Mouse (Mus musculus) embryo, embryonic 10.5 days (tissue): ENCODE measurements at regions not wholly inside any gene's neighbourhood (a gene's known extent, or its start where the extent isn't known, plus 50 kb on each side); places are given as distances from the start of the nearest gene placed in this dataset.

ENCODE experiments used
- DNase-seq: peaks from one replicate; pipeline ENCODE4 v3.0.0-alpha.2; 2015; ENCODE audit warnings: low spot score

DNA sequence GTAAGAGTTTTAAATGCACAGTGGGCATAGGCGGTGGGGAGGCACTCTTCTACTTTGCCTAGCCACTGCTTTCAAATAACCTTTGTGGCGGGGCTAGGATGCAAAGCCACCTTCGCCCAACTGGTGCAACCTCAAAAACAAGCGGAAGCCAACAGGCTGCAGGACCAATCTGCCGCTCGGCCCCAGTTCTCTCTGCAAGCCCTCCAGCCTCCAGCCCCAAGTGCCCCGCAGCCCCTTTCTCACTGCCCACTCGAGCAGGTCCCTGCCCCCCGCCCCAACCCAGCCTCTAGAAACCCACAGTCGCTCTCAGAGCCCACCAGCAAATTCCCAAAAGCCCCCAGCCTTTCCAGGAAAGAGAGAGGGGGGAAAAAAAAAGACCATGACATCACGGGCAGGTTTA, 89.6 kb upstream of the Ssbp2 start:
- peak; percentile 66 for DNase-seq

DNA sequence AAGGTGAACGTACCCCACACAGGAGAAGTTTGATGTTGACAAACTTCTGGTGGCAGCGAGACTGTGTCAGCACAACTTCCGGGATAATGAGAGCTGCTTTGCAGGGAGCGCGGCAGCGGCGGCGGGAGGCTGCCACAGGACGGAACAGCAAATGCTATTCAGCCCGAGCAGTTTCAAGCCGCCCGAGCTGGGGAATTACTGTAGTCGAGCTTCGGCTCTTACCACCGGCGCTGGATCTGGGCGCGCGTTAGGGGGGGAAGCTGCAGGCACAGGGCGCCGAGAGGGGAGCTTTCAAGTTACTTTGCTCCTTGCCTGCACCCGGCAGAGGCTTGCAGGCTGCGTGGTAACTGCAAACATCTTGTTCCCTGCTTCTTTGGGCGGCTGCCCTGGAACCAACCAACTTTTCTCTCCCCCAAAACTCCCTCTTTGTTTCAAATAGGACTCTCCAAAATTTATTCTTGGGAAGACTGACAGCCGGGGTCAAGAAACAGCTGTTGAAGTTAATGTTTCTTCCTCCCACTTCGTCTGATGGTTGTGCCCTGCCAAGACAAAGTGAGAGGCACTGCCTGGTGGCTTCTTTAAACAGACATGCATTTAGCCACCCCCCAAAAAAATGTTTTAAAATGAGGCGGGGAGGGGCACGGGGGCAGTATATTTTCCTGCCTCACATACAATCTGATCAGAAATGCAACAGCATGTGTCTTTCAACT, 89.0 kb upstream of the Ssbp2 start:
- peak; percentile 97 for DNase-seq

DNA sequence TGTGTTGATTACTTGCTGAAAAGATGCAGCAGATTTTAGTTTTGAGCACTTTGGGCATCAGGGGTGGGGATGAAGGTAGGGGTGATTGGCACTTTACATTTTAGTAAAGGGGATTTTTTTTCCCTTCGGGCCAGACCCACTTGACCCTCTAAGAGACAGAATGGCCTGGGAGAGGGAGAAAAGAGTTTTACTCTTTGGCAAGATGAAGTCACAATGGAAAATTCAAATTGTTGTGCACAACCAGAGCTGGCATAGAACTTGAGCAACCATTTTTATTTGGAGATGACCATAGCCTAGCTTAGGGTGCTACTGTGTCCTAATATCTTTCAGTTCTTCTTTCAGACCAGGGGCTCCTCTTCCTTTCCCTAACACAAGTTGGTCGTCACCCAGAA, 88.5 kb upstream of the Ssbp2 start:
- DNase-seq, result no peak

DNA sequence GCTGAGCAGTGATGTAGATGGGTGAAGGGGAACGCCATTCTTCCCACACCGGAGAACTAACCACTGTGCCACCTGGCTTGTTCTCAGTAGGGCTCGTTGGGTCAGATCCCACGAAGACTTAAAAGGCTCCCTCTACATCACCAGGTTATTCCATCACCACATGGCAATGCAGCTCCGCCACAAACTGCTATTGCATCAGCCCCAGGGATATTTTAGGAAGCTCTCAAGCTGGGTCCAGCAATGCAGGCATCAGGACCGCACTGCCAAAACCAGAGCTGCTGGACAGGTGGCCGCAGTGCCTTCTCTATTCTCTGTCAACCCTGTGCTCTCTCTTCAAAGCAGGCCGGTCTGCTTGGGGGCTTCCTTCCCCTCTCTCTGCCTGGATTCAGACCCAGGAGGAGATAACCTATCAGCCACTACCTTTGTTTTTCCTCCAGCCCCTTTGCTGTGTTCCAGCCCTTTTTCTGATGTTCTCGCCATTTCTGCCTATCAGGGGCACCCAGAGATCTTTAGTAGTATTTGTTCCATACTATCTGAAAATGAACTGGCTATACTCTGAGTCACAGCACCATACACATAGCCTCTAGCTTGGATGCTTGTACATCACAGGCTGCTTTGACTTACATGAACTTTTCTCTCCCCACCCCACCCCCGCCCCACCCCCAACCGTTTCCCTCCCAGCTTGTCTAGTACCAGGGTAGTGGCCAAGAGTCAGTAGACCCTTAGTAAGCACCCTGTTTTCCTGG, 87.8 kb upstream of the Ssbp2 start:
- DNase-seq, result no peak

DNA sequence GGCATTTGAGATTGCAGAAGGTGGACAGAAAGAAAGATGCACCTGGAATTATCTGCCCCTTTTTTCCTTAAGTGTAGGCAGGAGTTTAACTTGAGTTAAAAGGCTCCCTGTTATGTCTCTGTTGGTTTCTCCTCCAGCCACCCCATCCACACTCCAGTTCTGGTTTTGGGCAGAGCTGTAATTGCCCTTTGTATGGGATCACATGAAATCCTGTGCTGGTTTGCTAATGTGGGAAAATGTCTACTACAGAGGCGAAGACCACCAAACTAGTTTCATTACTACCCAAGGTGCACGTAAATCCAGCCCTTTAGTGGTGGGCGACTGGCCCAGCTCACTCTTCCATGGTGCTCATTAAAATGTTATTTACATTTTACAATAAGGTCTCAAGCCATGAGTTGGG, 85.9 kb upstream of the Ssbp2 start:
- DNase-seq, result peak; percentile 78

DNA sequence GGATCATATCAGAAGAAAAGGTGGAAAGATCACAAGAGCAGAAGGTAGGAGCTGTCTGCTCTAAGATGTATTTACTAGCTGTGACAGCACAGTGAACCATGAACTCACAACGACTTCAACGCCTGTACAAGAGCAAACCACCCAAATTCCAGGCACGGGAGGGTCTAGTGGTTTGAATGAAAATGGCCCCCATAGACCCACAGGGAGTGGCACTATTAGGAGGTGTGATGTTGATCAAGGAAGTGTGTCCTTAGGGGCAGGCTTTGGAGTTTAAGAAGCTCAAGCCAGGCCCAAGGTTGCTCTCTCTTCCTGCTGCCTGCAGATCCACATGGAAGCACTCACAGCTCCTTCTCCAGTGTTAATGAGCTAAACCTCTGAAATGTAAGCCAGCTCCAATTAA, 83.5 kb upstream of the Ssbp2 start:
- no peak for DNase-seq

DNA sequence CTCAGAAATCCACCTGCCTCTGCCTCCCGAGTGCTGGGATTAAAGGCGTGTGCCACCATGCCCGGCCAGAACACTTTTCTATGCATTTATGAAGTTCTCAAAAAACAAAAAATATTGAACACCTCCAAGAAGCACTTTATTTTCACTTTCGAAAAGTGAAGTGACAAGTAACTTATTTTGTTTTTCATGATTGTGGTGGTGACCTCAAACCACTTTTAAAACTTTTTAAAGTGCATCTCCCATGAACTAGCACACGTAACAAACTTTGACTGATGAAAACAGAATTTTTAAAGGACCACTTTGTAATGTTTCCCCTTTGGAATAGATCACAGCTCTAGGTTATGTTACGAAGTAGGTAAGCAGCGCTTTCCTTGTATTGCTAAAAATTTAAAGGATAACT, 82.7 kb upstream of the Ssbp2 start:
- DNase-seq, result no peak

DNA sequence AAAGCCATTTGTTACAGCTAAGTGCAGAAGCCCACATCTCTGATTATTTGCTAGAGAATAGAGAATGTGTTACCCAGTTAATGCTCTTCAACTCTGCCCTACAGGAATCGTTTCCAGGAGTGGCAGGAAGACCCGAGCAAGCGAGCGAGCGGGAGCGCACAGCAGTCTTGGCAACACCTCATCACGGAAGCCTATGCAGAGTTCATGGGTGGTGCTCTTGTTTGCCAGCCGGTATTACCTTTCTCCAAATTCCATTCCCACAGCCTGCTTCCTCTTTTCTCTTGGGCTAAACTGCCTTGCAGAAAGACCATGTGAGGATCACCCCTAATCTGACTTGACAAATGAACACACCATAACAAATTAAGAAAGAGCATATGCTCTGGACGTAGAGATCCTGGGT, 82.1 kb upstream of the Ssbp2 start:
- DNase-seq, result no peak

DNA sequence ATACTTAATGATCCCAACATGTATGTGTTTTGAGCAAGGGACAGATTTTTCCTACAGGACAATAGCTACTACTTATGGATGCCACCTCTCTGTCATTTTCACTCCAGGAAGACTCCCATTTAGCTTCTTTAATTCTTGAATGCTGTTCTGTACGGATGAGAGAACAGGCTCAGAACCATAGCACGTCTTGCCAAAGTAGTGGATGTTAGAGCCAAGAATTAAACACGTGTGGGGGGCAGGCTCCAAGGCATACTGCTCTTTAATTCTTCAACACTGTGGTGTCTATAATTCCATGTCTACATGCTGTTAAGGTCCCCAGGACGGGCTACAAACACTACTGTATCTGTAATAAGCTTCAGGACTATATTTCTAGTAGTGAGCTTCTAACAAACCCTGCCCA, 74.7 kb upstream of the Ssbp2 start:
- DNase-seq, result no peak

DNA sequence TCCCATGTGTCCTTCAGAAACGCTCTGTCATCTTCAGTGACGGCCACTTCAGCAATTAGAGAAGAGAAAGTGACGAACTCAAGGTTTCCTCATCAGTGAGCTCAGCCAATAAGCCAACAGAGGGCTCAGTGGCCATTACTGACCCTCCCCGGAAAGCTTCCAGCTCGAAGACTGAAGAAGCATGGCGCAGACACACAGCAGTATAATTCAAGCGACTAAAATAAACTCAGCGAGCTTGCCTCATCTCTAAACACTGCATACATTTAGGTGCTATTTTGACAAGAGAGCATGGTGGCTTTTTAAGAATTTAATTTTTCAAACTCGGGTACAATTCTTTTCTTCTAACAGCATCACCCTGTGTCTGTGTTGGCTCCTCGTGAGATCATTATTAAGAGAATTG, 72.2 kb upstream of the Ssbp2 start:
- DNase-seq, result no peak

DNA sequence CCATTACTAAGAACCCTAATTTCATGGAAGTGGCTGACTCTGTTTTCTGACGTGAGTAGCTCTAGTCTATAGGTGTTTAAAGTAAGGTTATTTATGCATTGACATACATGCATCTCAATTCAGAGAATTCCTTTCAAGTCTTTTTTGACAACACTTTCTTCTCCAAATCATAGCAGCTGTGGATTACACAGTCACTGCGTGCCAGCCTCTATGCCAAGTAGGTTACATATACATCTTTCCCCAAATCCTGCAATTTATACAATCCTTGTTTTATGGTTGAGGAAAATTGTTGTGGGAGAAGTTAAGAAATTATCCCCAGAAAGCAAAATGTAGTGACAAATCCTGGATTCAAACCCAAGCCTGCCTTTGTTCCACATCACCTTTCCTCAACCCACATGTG, 56.5 kb upstream of the Ssbp2 start:
- DNase-seq, result no peak

DNA sequence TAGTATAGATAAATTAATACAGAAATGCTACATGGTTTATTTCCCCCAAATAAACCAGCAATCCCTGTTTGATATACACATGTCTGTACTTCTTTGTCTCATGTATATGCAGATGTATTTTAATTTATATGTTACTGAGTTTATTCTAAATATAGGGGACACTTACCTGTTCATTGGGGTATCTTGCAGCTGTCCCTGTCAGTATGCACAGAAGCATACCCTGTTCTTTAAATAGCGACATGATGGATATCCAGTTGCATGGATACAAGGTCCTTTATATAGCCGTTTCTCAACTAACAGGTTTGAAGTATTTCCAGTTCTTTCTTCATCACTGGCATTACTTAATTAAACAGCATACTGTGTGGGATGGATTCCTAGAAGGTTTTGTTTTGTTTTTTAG, 55.1 kb upstream of the Ssbp2 start:
- no peak for DNase-seq

DNA sequence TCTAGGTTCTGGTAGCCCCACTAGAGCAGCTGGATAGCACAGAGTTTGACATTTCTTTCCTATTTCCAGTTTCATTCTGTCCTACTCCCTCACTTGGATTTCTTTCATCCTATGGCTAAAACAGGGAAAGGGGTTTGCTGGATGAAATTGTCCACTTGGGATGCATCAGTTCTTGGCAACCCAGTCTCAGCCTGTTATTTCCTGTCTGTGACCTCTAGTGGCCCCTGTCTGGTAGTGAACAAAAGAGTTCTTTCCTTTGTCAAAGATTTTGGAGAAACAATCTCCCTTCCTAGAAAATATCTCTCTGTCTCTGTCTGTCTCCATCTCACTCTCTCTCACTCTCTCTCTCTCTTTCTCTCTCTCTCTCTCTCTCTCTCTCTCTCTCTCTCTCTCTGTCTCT, 50.0 kb upstream of the Ssbp2 start:
- peak; percentile 33 for DNase-seq
